Mouse (Mus musculus): ENCODE data around the gene Ankib1. TPM values are rescaled to one million over a fixed set of nuclear protein-coding genes. Genes with fewer than 3 reads are reported as not detected.
A peak's percentile ranks its signal among the peaks of the same experiment; 100 is the strongest.

Gene Ankib1
- 17.4 and 22.8 TPM in 2 replicates for polyA plus RNA-seq (2014; fragmentation: Nextera tagmentation; extraction: Ambion mirVana)

DNA sequence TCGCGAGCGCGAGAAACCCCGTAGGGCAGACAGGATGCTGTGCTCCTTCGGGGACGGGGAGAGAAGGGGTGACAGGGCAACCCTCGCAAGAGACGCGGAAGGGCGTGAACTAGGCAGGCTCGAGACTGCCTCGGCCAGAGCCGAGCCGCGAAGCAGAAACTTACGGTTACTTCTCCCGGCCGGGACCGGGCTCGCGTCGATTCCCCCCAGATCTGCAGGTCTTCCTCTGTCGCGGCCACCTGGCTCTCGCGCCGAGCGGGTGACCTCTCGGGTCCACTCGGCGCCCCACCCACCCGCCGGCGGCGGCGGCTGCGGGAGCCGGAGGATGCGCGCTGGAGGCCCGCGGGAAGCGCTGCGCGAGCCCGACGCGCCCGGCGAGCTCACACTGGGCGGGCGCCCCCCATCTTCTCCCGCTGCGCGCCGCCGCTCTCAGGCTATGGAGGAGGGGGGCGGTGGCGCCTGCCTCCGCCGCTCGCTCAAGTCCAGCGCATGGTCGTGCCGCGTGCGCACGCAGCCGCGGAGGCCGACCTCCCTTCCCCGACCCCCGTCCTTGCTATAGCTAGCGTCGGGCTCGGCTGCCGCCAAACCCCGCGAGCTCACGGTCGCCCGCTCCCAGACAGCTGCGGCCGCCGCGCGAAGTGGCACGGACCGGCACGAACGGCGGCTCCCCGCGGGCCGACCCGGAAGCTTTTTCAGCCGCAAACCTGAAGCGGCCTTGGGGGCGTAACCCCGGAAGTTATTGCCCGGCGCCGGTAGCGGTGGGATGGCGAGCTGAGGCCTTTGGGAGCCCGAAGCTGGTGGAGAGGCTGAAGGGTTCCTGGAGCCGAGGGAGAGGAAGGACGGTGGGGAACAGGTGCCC lies at the start of gene Ankib1, which contains the start of gene Krit1:
Gene Ankib1 (minus strand): TSS at position 493 of the 859 bp plus-strand sequence.
Gene Krit1 (plus strand): TSS at position 752 of the 859 bp plus-strand sequence.
- H3K27ac ChIP-seq (ENCODE audit: low read depth, low read length): peak within 1 kb of the TSS; percentile 88
- WGBS: under 1% methylated on average over 91 of the region's 109 CpGs
- no peaks in the 10 kb centered on the region for H3K36me3 ChIP-seq (ENCODE audit: control insufficient read depth, insufficient read depth, low read length)
- ATAC-seq (peak; percentile 96), DNase-seq (ENCODE audit: low spot score) (peak; percentile 93)
- peak within 1 kb of the TSS; percentile 89 for H3K4me3 ChIP-seq (ENCODE audit: low read depth, low read length)
- H3K4me1 ChIP-seq (ENCODE audit: control insufficient read depth, insufficient read depth, low read length): peaks cover 14% of the 10 kb centered on the region; the same call in 1 of the 2 replicates
- peak within 1 kb of the TSS; percentile 88 for H3K9ac ChIP-seq (ENCODE audit: low read length)
- H3K27me3 ChIP-seq (replicated peaks; ENCODE audit: control insufficient read depth, insufficient read depth, low read length): no peaks in the 10 kb centered on the region
- H3K4me2 ChIP-seq (ENCODE audit: low read length): peak within 1 kb of the TSS; percentile 84
- no peaks in the 10 kb centered on the region for H3K9me3 ChIP-seq (replicated peaks; ENCODE audit: control insufficient read depth, low read length)

DNA sequence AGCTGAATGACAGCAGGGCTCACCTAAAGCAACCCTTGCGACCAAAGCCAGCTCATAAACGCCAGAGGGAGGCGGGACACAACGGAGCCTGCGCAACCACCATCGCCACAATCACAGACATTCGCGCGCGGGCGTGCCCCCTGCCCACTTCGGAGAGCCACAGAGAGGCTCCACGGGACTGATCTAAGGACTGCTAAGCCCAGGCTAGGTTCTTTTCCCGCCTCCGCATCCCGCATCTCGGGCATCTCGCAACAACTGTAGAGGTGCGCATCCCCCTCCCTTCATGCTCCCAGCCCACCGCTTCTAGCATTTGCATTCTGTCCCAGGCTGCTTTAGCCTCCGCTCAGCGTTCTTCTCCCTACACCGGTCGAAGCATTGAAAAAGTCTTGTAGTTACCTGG lies 42.3 kb upstream of the Ankib1 start, which contains the start of gene Lrrd1:
Gene Lrrd1 (plus strand): TSS at position 148 of the 400 bp plus-strand sequence.
- Histone ChIP-seq H3K36me3 (ENCODE audit: control insufficient read depth, insufficient read depth, low read length) (peaks cover 13% of the 10 kb centered on the region; the same call in 1 of the 2 replicates), H3K9ac (ENCODE audit: low read length) (peak within 1 kb of the TSS; percentile 35), H3K4me1 (ENCODE audit: control insufficient read depth, insufficient read depth, low read length) (no peaks in the 10 kb centered on the region), H3K27me3 (replicated peaks; ENCODE audit: control insufficient read depth, insufficient read depth, low read length) (no peaks in the 10 kb centered on the region), H3K9me3 (replicated peaks; ENCODE audit: control insufficient read depth, low read length) (no peaks in the 10 kb centered on the region), H3K27ac (ENCODE audit: low read depth, low read length) (no peak within 1 kb of the TSS), H3K4me3 (ENCODE audit: low read depth, low read length) (peak within 1 kb of the TSS; percentile 21), H3K4me2 (ENCODE audit: low read length) (peak within 1 kb of the TSS; percentile 44)
- DNase-seq (ENCODE audit: low spot score): peak; percentile 8
- 4% methylated on average over 24 of the region's 24 CpGs for WGBS
- ATAC-seq: no peak

DNA sequence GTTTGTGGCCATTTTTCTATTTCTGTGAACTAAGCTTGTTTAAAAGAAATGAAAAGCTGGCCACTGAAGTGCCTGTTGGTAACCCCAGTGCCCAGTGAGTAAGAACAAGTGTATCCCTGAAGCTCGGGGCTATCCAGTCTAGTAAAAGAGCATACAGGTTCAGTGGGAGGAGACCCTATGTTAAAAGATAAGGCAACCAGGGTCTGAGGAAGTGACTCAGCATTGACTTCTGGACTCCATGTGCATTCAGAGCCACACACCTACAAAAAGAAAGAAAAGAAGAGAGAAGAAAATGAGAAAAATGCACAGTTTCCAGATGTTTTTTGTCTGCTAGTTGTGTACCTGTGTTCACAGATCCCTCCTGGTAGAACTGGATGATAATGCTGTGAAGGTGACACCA lies 31.4 kb upstream of the Ankib1 start:
- Histone ChIP-seq H3K27me3 (replicated peaks; ENCODE audit: control insufficient read depth, insufficient read depth, low read length) (no peaks in the 10 kb centered on the region), H3K4me1 (ENCODE audit: control insufficient read depth, insufficient read depth, low read length) (no peaks in the 10 kb centered on the region), H3K9me3 (replicated peaks; ENCODE audit: control insufficient read depth, low read length) (no peaks in the 10 kb centered on the region), H3K9ac (ENCODE audit: low read length) (no peak overlapping the region), H3K4me3 (ENCODE audit: low read depth, low read length) (no peak overlapping the region), H3K36me3 (ENCODE audit: control insufficient read depth, insufficient read depth, low read length) (peaks cover 56% of the 10 kb centered on the region), H3K4me2 (ENCODE audit: low read length) (no peak overlapping the region), H3K27ac (ENCODE audit: low read depth, low read length) (no peak overlapping the region)
- DNase-seq (ENCODE audit: low spot score): no peak
- no peak for ATAC-seq
- 87% methylated on average over 1 of the region's 1 CpGs for WGBS

DNA sequence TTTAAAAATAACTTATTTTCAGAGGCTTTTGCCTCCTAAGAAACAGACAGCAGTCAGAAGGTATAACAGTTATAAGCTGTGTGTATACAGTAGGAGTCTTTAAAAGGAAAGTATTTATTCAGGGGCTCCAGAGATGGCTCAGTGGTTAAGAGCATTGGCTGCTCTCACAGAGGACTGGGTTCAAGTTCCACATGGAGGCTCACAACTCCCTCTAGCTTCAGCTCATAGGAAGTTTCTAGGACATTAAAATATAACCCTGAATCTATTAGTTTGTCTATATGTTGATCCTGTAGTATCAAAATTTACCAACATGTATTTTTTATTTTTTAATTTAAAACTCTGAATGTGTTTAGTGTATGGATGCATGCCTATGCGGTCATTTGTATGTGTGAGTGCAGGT lies 5.7 kb upstream of the Ankib1 start:
- H3K4me2 ChIP-seq (ENCODE audit: low read length): no peak overlapping the region
- peaks cover 5% of the 10 kb centered on the region; the same call in 1 of the 2 replicates for H3K4me1 ChIP-seq (ENCODE audit: control insufficient read depth, insufficient read depth, low read length)
- H3K9ac ChIP-seq (ENCODE audit: low read length): no peak overlapping the region
- peaks cover 23% of the 10 kb centered on the region for H3K36me3 ChIP-seq (ENCODE audit: control insufficient read depth, insufficient read depth, low read length)
- 97% methylated on average over 1 of the region's 1 CpGs for WGBS
- H3K27me3 ChIP-seq (replicated peaks; ENCODE audit: control insufficient read depth, insufficient read depth, low read length): no peaks in the 10 kb centered on the region
- no peaks in the 10 kb centered on the region for H3K9me3 ChIP-seq (replicated peaks; ENCODE audit: control insufficient read depth, low read length)
- no peak for ATAC-seq
- DNase-seq (ENCODE audit: low spot score): no peak
- no peak overlapping the region for H3K4me3 ChIP-seq (ENCODE audit: low read depth, low read length)
- no peak overlapping the region for H3K27ac ChIP-seq (ENCODE audit: low read depth, low read length)

DNA sequence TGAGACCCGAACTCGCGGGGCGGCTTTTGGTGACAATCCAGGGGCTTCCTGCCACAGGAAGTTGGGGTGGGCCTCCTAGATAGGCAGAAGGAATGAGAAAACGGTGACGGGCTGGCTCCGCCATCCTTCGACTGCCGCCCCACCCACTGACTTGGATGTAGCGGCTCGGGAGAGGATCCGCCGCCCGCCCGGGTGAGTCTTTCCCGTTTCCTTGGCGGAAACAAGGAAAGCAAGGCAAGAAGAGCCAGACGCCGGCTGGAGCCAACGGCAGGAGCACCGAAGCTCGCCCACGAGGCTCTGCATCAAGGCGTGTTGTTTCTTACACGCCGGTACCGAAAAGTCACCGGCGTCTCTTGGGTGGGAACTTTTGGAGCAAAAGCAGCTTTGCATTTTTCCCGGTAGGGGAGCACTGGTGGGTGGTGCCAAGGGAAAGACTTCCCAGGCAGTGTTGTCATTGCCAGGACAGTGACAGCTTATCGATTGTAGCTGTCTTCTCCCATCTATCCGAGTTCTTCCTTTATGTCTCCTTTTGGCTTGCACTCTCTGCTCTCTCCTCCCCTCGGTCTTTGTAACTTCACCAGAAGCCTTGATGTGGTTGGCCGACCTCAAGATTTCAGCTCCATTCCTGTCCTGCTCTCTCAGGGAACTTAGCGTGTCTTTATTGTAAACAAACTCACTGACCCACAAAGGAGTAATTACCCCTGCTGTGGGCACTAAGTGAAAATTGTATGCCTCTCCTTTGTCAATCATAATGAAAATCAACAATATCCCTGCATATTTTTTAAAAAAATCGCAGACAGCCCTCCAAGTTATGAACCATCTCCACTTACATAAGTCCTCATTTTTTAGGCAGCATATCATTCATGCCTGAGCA lies 804 bp upstream of the Ankib1 start:
- Histone ChIP-seq H3K27ac (ENCODE audit: low read depth, low read length) (peak overlapping the region; percentile 88), H3K4me1 (ENCODE audit: control insufficient read depth, insufficient read depth, low read length) (peaks cover 14% of the 10 kb centered on the region; the same call in 1 of the 2 replicates), H3K27me3 (replicated peaks; ENCODE audit: control insufficient read depth, insufficient read depth, low read length) (no peaks in the 10 kb centered on the region), H3K36me3 (ENCODE audit: control insufficient read depth, insufficient read depth, low read length) (peaks cover 4% of the 10 kb centered on the region; the same call in 1 of the 2 replicates), H3K9me3 (replicated peaks; ENCODE audit: control insufficient read depth, low read length) (no peaks in the 10 kb centered on the region), H3K4me3 (ENCODE audit: low read depth, low read length) (peak overlapping the region; percentile 89), H3K9ac (ENCODE audit: low read length) (peak overlapping the region; percentile 88), H3K4me2 (ENCODE audit: low read length) (peak overlapping the region; percentile 84)
- peak; percentile 77 for ATAC-seq
- DNase-seq (ENCODE audit: low spot score): peak; percentile 52
- WGBS: under 1% methylated on average over 36 of the region's 36 CpGs

DNA sequence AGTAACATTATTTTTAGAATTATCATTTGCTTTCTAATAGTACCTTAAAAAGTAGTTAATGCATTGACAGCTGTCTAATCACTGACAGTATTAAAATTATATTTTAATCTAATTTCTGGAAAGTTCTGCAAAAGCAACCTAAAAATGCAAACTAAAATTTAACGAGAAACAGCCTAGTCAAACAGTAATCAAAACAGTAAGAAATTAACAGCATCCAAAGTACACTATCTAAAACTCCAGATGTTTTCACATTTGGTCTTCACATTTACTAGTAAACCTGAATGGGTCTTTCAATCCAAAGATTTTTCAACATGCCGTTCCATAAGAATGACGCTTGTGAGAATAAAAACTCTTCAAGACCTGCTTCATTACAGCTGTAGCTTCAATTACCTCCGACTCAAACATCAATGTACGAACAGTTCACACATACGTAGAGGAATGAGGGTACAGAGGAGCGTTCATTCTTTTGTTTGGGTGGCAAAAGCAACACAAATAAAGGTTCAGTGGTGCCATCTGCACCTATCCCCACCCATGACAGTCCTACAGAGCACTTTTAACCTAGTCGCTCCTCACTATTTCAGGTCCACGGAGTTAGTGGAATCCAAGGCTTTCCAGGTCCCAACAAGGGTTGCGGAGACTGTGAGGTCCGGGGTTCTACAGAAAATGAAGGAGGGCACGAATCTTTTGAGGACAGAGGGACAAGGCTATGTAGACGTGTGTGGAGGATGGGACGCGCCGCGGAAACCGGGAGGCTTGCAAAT lies 873 bp downstream of the Ankib1 start:
- Histone ChIP-seq H3K27me3 (replicated peaks; ENCODE audit: control insufficient read depth, insufficient read depth, low read length) (no peaks in the 10 kb centered on the region), H3K9me3 (replicated peaks; ENCODE audit: control insufficient read depth, low read length) (no peaks in the 10 kb centered on the region), H3K4me3 (ENCODE audit: low read depth, low read length) (peak overlapping the region; percentile 89), H3K4me1 (ENCODE audit: control insufficient read depth, insufficient read depth, low read length) (peaks cover 14% of the 10 kb centered on the region; the same call in 1 of the 2 replicates), H3K36me3 (ENCODE audit: control insufficient read depth, insufficient read depth, low read length) (no peaks in the 10 kb centered on the region), H3K9ac (ENCODE audit: low read length) (peak overlapping the region; percentile 88), H3K27ac (ENCODE audit: low read depth, low read length) (peak overlapping the region; percentile 88; the same call in 1 of the 2 replicates), H3K4me2 (ENCODE audit: low read length) (peak overlapping the region; percentile 84)
- no peak for ATAC-seq
- peak; percentile 28 for DNase-seq (ENCODE audit: low spot score)
- WGBS: 4% methylated on average over 18 of the region's 18 CpGs

DNA sequence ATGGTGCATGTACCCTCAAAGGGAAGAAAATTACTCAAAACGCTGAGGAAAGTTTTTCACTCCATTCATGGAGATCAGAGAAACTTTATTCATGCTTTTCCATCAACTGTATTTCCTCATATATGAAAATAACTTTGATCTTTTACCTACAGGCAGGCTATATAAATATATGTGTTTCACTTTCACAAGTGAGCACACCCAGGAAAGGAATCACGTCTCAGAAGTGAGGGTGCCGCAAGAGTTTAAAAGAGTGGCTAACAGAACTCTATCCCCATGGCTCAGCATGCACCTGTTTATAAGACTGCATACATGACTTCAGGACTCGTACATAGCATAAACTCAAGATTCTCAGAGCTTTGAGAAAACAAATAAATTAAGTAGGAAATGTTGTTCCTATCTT lies 1.8 kb downstream of the Ankib1 start:
- H3K4me1 ChIP-seq (ENCODE audit: control insufficient read depth, insufficient read depth, low read length): peaks cover 14% of the 10 kb centered on the region; the same call in 1 of the 2 replicates
- no peak overlapping the region for H3K4me3 ChIP-seq (ENCODE audit: low read depth, low read length)
- no peak for ATAC-seq
- no peak overlapping the region for H3K27ac ChIP-seq (ENCODE audit: low read depth, low read length)
- H3K27me3 ChIP-seq (replicated peaks; ENCODE audit: control insufficient read depth, insufficient read depth, low read length): no peaks in the 10 kb centered on the region
- no peak for DNase-seq (ENCODE audit: low spot score)
- 76% methylated on average over 4 of the region's 4 CpGs for WGBS
- H3K9me3 ChIP-seq (replicated peaks; ENCODE audit: control insufficient read depth, low read length): no peaks in the 10 kb centered on the region
- H3K36me3 ChIP-seq (ENCODE audit: control insufficient read depth, insufficient read depth, low read length): no peaks in the 10 kb centered on the region
- no peak overlapping the region for H3K9ac ChIP-seq (ENCODE audit: low read length)
- H3K4me2 ChIP-seq (ENCODE audit: low read length): peak overlapping the region; percentile 27

DNA sequence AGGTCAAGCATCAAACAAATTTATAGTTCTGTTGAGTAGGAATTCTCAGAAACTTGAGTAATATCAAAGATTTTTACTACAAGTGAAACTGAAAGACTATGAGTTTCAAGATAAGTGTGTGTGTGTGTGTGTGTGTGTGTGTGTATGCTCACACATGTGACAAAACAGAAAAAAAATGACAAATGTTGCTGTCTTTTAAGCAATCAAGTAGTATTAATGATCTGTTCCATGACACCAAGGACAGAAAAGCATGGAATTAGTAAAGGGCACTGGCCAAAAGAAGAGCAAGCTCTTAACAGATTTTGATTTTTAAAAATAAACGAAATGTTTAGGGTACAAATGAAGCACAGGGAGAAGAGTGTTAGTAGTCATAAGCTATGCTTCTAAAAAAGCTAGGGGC lies 2.7 kb downstream of the Ankib1 start:
- 90% methylated on average over 1 of the region's 1 CpGs for WGBS
- ATAC-seq (no peak), DNase-seq (ENCODE audit: low spot score) (no peak)
- Histone ChIP-seq H3K4me2 (ENCODE audit: low read length) (no peak overlapping the region), H3K36me3 (ENCODE audit: control insufficient read depth, insufficient read depth, low read length) (no peaks in the 10 kb centered on the region), H3K4me1 (ENCODE audit: control insufficient read depth, insufficient read depth, low read length) (peaks cover 14% of the 10 kb centered on the region; the same call in 1 of the 2 replicates), H3K9me3 (replicated peaks; ENCODE audit: control insufficient read depth, low read length) (no peaks in the 10 kb centered on the region), H3K27ac (ENCODE audit: low read depth, low read length) (no peak overlapping the region), H3K4me3 (ENCODE audit: low read depth, low read length) (no peak overlapping the region), H3K27me3 (replicated peaks; ENCODE audit: control insufficient read depth, insufficient read depth, low read length) (no peaks in the 10 kb centered on the region), H3K9ac (ENCODE audit: low read length) (no peak overlapping the region)

All from forebrain, embryonic 14.5 days (tissue).